Mouse (Mus musculus): ENCODE data around the gene Crmp1.

Crmp1 gene

GRCm38 (mm10) chr5:37298370-37298769 lies 56.6 kb downstream of the Crmp1 start:
- peak; percentile 71 for DNase-seq (ENCODE audit: low read depth)

- DNase-seq (ENCODE audit: low read depth) = no peak
These were observed 68.3 kb downstream of the Crmp1 start for GRCm38 (mm10) chr5:37310026-37310425.

DNA sequence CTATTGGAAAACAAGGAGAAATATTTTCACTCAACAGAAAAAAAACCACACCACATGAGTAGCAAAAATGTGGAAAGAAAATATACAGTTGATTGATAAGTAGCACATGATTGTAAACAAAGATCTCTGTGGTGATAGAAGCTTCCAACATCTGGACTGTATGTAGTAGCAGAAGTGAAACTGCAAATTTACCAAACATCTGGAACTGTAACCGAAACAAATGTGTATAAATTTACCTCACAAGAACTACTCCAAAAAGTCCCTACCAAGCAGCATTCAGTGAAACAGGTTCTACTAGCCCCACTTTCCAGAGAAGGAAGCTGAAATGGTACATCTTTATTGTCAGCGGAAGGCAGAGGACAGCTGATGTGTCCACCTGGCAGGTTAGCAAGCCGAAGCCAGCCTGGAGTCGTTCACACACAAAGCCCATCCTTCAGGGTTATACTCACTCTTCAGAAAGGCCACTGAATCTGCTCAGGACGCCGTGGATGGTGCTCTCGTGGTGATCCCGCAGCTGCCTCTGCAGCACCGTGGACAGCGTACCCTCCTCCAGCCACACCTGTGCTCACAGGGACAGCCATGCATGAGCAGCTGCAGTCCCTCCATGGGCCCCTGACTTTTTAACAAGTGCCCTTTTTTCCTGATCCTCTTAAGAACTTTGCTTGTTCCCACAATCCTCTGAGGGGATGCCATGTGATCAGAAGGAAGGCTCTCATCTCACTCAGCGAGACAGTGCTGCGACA lies 71.4 kb downstream of the Crmp1 start:
- no peak for DNase-seq (ENCODE audit: low read depth)

DNA sequence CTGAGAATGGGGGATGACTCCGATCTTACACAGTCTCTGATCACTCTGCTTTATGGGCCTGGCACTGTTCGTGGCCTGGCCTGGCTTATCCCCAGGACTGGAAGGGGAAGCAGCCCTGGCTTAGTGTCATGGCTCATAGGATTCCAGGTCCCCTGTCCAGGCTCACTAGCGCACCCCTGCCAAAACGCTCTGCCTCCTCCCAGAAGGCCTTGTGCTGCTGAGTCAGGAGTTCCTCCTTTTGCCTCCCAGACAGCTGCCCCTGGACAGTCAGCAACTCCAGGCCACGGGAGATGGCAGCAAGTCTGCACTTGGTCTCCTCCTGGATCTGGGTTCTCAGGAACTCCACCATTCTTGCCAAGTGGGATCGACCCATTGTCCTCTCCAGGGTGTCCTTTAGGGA lies 77.0 kb downstream of the Crmp1 start:
- DNase-seq (ENCODE audit: low read depth) = no peak

DNA sequence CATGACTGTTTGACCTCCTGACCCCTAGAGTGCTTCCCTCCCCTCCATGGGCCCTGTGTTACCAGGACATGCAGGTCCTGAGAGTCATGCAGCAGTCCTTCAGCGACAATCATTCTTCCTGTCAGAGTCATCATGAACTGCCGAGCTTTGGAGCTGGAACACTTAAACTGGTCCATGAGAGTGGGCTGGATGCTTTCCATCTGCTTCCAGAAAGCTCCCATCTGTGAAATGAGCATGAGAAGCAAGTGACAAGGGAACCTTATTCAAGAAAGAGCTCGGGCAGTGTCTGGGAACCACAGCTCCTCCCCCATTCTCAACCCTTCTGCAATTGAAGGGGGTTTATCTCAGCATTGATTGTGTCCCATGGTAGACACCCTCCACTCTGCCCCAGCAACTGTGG lies 78.4 kb downstream of the Crmp1 start:
- no peak for DNase-seq (ENCODE audit: low read depth)

DNA sequence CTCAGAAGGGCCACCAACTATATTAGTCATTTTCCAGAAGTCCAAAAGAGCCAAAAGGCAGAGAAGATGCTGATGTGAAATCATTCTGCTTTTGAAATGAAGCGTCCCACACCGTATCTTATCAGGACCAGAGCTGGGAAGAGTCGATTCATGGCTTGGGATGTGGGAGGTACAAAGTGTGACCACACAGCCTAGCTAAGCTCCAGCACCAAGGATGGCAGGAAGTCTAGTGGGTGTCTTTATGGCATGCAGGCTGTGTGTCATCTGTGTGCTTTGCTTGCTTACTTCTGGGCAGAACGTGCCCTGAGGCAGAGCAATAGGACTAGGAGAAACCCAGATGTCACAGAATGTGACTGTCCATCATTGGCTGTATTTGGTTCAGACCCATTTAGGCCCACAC lies 79.0 kb downstream of the Crmp1 start:
- DNase-seq (ENCODE audit: low read depth) = no peak

- no peak for DNase-seq (ENCODE audit: low read depth)
These were observed 84.9 kb downstream of the Crmp1 start for GRCm38 (mm10) chr5:37326675-37327074.

DNA sequence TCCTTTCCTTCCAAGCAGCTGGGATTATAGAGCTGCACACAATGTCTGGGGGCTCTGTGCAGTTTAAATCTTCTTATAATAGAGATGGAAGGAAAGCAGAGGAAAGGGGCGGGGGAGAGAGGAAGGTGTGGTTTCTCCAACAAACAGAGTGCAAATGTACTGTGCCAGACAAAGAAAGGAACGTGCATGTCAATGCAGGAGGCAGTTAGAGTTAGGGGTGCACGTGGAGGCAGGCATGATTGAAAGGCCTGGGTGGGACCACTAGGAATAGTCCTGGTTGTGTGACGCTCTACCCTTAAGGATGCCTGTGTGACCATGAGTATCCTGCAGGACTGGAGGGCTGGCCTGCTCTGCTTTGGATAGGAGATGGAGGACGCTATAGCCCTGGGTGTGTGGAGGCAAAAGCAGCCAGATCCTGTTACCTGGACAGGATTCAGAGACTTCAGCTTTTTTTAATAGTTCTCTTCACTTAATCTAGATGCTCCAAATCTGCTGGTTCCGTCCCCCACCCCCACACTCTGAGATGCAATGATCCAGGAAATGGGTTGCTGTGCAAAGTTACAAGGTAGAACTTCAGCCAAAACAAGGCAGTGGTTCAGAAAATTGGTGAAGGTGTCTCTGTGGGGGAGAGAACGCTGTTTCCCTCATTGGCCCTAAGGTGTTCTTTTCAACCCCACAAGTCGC lies 88.9 kb downstream of the Crmp1 start:
- DNase-seq (ENCODE audit: low read depth) = no peak

- no peak for DNase-seq (ENCODE audit: low read depth)
These were observed 89.4 kb downstream of the Crmp1 start for GRCm38 (mm10) chr5:37331133-37331505.

GRCm38 (mm10) chr5:37332066-37332465 lies 90.3 kb downstream of the Crmp1 start:
- DNase-seq (ENCODE audit: low read depth) = no peak

DNA sequence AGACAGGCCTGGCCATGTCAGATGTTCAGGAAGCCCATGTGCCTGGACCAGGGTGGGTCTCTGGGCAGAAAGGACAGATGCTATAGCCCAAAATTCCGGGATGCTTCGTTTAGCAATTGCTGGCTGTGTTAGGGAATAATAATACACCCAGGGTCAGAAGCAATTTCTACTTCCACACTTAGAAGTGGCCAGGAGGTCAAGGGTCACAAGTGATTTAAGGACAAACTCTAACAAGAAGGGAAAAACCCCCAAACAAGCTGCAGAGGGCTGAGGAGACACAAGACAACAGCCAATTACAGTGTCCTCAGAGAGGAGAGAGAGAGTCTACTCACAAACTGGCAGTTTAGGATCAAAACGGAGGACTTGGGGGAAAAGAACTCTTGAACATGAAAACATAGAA lies 93.3 kb downstream of the Crmp1 start:
- no peak for DNase-seq (ENCODE audit: low read depth)

GRCm38 (mm10) chr5:37336485-37337105 lies 94.9 kb downstream of the Crmp1 start, which contains the start of gene Evc:
TSS of gene Evc (minus strand) at chr5:37336894.
- peak; percentile 87 for DNase-seq (ENCODE audit: low read depth)

GRCm38 (mm10) chr5:37337696-37338095 lies 96.0 kb downstream of the Crmp1 start:
- peak; percentile 28 for DNase-seq (ENCODE audit: low read depth)

- DNase-seq (ENCODE audit: low read depth) = peak; percentile 89
These were observed 96.5 kb downstream of the Crmp1 start, which contains the start of gene Evc2 for GRCm38 (mm10) chr5:37338288-37338687. TSS of gene Evc2 (plus strand) at chr5:37338499.

Measured in NIH3T3 (cell line).